Mouse (Mus musculus) MEL (cell line): ENCODE results near the gene Flna. TPM values are rescaled to one million over a fixed set of nuclear protein-coding genes. Genes with fewer than 3 reads are reported as not detected.

Experiments
- DNase-seq: peaks from one replicate; pipeline ENCODE4 v3.0.0; 2011; ENCODE audit warnings: low read depth, low spot score
- H3K27ac ChIP-seq: 2 replicates; pipeline ENCODE4 v1.5.1; 2012; ENCODE audit warnings: low read depth, mild to moderate bottlenecking, control low read depth, low read length, moderate library complexity; ENCODE audit not compliant: control insufficient read depth
- H3K27me3 ChIP-seq, 2 experiments: fragments of 150-350 bp in 1 of 2; sonication (generic) in 1 of 2; 2 replicates each; pipeline ENCODE4 v1.6.1; 2012; ENCODE audit warnings: low read length in 2 of 2, mild to moderate bottlenecking in 2 of 2, improper control_type of control experiment in 1 of 2, moderate library complexity in 1 of 2; ENCODE audit not compliant: insufficient read depth in 2 of 2, control insufficient read depth in 1 of 2
- H3K36me3 ChIP-seq, 2 experiments: 2 replicates each; pipeline ENCODE4 v1.6.1; 2012 to 2014; ENCODE audit warnings: low read length in 2 of 2, improper control_type of control experiment in 1 of 2, inconsistent platforms in 1 of 2, mild to moderate bottlenecking in 1 of 2; ENCODE audit not compliant: insufficient read depth in 2 of 2, control insufficient read depth in 1 of 2
- H3K4me1 ChIP-seq, 2 experiments: fragments of 150-350 bp in 1 of 2; sonication (generic) in 1 of 2; 2 replicates each; pipeline ENCODE4 v1.6.1; 2012; ENCODE audit warnings: low read length in 2 of 2, improper control_type of control experiment in 1 of 2, mild to moderate bottlenecking in 1 of 2; ENCODE audit not compliant: insufficient read depth in 2 of 2, control insufficient read depth in 1 of 2
- H3K4me3 ChIP-seq, 2 experiments: fragments of 150-350 bp in 1 of 2; sonication (generic) in 1 of 2; 2 replicates each; pipeline ENCODE4 v1.5.1; 2012; ENCODE audit warnings: low read depth in 2 of 2, low read length in 2 of 2, mild to moderate bottlenecking in 2 of 2, moderate library complexity in 2 of 2, control low read depth in 1 of 2, improper control_type of control experiment in 1 of 2; ENCODE audit not compliant: control insufficient read depth in 1 of 2, insufficient read depth in 1 of 2
- H3K79me2 ChIP-seq: 2 replicates; pipeline ENCODE4 v1.6.1; 2012; ENCODE audit warnings: mild to moderate bottlenecking, low read length, moderate library complexity; ENCODE audit not compliant: control insufficient read depth, poor library complexity, insufficient read depth
- H3K9ac ChIP-seq: 2 replicates; pipeline ENCODE4 v1.6.1; 2012; ENCODE audit warnings: low read depth, mild to moderate bottlenecking, control low read depth, low read length, moderate library complexity; ENCODE audit not compliant: control insufficient read depth, poor library complexity, severe bottlenecking
- H3K9me3 ChIP-seq: fragments of 150-350 bp; sonication (generic); replicated peaks from 2 replicates; pipeline ENCODE4 v1.6.1; 2012; ENCODE audit warnings: mild to moderate bottlenecking, low read length, improper control_type of control experiment, moderate library complexity; ENCODE audit not compliant: insufficient read depth
- CHD1 ChIP-seq: IDR thresholded peaks from 2 replicates; pipeline ENCODE4 v1.6.1; 2012; ENCODE audit warnings: low read depth, mild to moderate bottlenecking, inconsistent platforms, low read length, improper control_type of control experiment
- EP300 ChIP-seq, 2 experiments: IDR thresholded peaks; 2 replicates each; pipeline ENCODE4 v1.6.1; 2011; ENCODE audit warnings: improper control_type of control experiment in 2 of 2, low read length in 2 of 2, low read depth in 1 of 2, mild to moderate bottlenecking in 1 of 2
- HCFC1 ChIP-seq: IDR thresholded peaks from 2 replicates; pipeline ENCODE4 v1.6.1; 2012; ENCODE audit warnings: low read depth, mild to moderate bottlenecking, inconsistent platforms, low read length, improper control_type of control experiment, moderate library complexity
- MAFK ChIP-seq: IDR thresholded peaks from 2 replicates; pipeline ENCODE4 v1.6.1; 2011; ENCODE audit warnings: low read depth, mild to moderate bottlenecking, low read length, improper control_type of control experiment, borderline replicate concordance
- MAZ ChIP-seq: IDR thresholded peaks from 2 replicates; pipeline ENCODE4 v1.6.1; 2012; ENCODE audit warnings: low read depth, mild to moderate bottlenecking, inconsistent platforms, low read length, improper control_type of control experiment
- MXI1 ChIP-seq: IDR thresholded peaks from 2 replicates; pipeline ENCODE4 v1.6.1; 2011; ENCODE audit warnings: mild to moderate bottlenecking, low read depth, low read length, improper control_type of control experiment
- MYB ChIP-seq: IDR thresholded peaks from 2 replicates; pipeline ENCODE4 v1.6.1; 2011; ENCODE audit warnings: mild to moderate bottlenecking, low read depth, low read length, improper control_type of control experiment
- MYC ChIP-seq: IDR thresholded peaks from 2 replicates; pipeline ENCODE4 v1.6.1; 2011; ENCODE audit warnings: low read depth, mild to moderate bottlenecking, low read length, improper control_type of control experiment, moderate library complexity
- NELFE ChIP-seq: IDR thresholded peaks from 2 replicates; pipeline ENCODE4 v1.6.1; 2011; ENCODE audit warnings: low read depth, low read length, improper control_type of control experiment
- NRF1 ChIP-seq: IDR thresholded peaks from 2 replicates; pipeline ENCODE4 v1.6.1; 2014; ENCODE audit warnings: low read depth, mild to moderate bottlenecking, inconsistent platforms, low read length, improper control_type of control experiment, moderate library complexity; ENCODE audit not compliant: poor library complexity, insufficient read depth, severe bottlenecking
- POLR2A ChIP-seq, 2 experiments: IDR thresholded peaks; 2 replicates each; pipeline ENCODE4 v1.6.1; 2011 to 2012; ENCODE audit warnings: low read length in 2 of 2, mild to moderate bottlenecking in 2 of 2, control low read depth in 1 of 2, improper control_type of control experiment in 1 of 2, low read depth in 1 of 2, moderate library complexity in 1 of 2; ENCODE audit not compliant: control insufficient read depth in 1 of 2, insufficient read depth in 1 of 2, poor library complexity in 1 of 2
- POLR2AphosphoS2 ChIP-seq: IDR thresholded peaks from 2 replicates; pipeline ENCODE4 v1.6.1; 2011; ENCODE audit warnings: low read length, improper control_type of control experiment
- SMC3 ChIP-seq: IDR thresholded peaks from 2 replicates; pipeline ENCODE4 v1.6.1; 2011; ENCODE audit warnings: low read depth, low read length, improper control_type of control experiment
- TBP ChIP-seq: IDR thresholded peaks from 2 replicates; pipeline ENCODE4 v1.8.0; 2011; ENCODE audit warnings: low read depth, low read length, improper control_type of control experiment
- UBTF ChIP-seq: IDR thresholded peaks from 2 replicates; pipeline ENCODE4 v1.6.1; 2012; ENCODE audit warnings: low read depth, mild to moderate bottlenecking, inconsistent platforms, low read length, improper control_type of control experiment, moderate library complexity, borderline replicate concordance; ENCODE audit not compliant: insufficient read depth
- polyA plus RNA-seq, 2 experiments: library from polyadenylated mRNA; stranded (reverse) in 1 of 2; unstranded in 1 of 2; fragments of >175 nt in 1 of 2; fragments of >200 nt in 1 of 2; gene quantifications; 2 replicates each; pipeline versions ENCODE4 v1.2.1 to v1.2.4; 2012; ENCODE audit warnings: low replicate concordance in 2 of 2, low read depth in 1 of 2; ENCODE audit not compliant: insufficient read length in 2 of 2, insufficient read depth in 1 of 2, missing spikeins in 1 of 2
- total RNA-seq: library from RNA; depleted of rRNA; stranded (reverse); fragments of 300-350 nt; gene quantifications from 2 replicates; pipeline ENCODE4 v1.2.3, GENCODE M21; 2012

The Flna gene
- total and polyA plus RNA-seq, 3 experiments: 111 to 233 (median 147) TPM

DNA sequence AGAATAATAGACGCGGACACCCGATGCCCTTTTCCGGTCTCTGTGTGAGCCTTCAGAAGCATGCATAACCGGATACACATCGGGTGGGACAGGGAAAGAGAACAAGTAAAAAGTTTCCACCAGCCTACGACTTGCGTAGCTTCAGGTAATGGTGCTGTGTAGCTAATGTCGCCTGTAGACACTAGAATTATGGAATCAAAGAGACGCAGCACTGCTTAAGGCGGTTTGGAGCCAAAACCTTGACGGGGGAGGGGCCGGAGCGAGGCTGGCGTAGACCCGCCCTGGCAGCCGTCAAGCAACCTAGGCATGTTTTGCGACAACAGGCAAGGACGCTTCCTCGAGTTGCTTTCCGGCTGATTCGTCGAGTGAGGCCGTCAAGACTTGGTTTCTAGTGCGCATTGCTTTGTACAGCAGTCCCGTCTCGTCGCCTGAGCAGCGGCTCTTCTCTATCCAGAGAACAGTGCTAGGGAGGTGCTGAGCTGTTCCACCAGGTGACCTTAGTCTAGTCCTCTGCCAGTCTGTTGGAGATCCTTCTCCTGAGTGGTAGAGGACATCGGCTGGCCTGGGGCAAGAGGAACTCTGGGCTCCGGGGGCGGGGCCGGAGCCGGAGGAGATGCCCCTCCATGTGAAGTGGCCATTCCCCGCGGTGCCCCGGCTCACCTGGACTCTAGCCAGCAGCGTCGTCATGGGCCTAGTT, 32.9 kb upstream of the Flna start (continued):
- no peak for TF ChIP-seq EP300 (IDR thresholded peaks at IDR 0.05; ENCODE audit: low read depth in 1 of 2, low read length in 2 of 2)
- TF ChIP-seq MXI1: peak; percentile 73
- no peak for TF ChIP-seq CHD1
- TF ChIP-seq POLR2A (IDR thresholded peaks at IDR 0.05; ENCODE audit: control insufficient read depth in 1 of 2, insufficient read depth in 1 of 2, low read depth in 1 of 2, low read length in 2 of 2, poor library complexity in 1 of 2): peak; percentile 68 to 84; a peak in 3 of 4 replicates
- no peak; the same call in 1 of the 2 replicates for TF ChIP-seq MYC
- TF ChIP-seq UBTF: no peak
- TF ChIP-seq MAZ: peak; percentile 47
- TF ChIP-seq MAFK: no peak
- no peak for TF ChIP-seq SMC3
- TF ChIP-seq NRF1: no peak

GRCm38 (mm10) chrX:74281732-74282394, 32.2 kb upstream of the Flna start, which contains the start of the genes Taz and Dnase1l1:
TSS of gene Taz (plus strand) at chrX:74281912.
TSS of gene Dnase1l1 (minus strand) at chrX:74282337.
- Histone ChIP-seq H3K4me3 (peak within 1 kb of the TSS; percentile 76 to 83), H3K79me2 (peaks cover 13% of the 10 kb centered on the region), H3K9me3 (no peaks in the 10 kb centered on the region), H3K36me3 (peaks cover 0 to 13% of the 10 kb centered on the region in 2 experiments; a peak in 3 of 4 replicates), H3K9ac (peak within 1 kb of the TSS; percentile 86), H3K27ac (peak within 1 kb of the TSS; percentile 85), H3K4me1 (peaks cover 0 to 12% of the 10 kb centered on the region in 2 experiments; a peak in 2 of 4 replicates), H3K27me3 (no peaks in the 10 kb centered on the region)
- TF ChIP-seq POLR2A (IDR thresholded peaks at IDR 0.05; ENCODE audit: control insufficient read depth in 1 of 2, insufficient read depth in 1 of 2, low read depth in 1 of 2, low read length in 2 of 2, poor library complexity in 1 of 2) (peak in 1 of 2 experiments; percentile 55; a peak in 1 of 4 replicates), NELFE (no peak; the same call in none of the 2 replicates), TBP (0 out of 2 replicates have a peak, but pooled peaks have one; percentile 22), POLR2AphosphoS2 (peak; percentile 10; the same call in 1 of the 2 replicates), HCFC1 (peak; percentile 45), MYB (no peak)
- peak; percentile 92 for DNase-seq
